Mouse (Mus musculus) gastrocnemius, postnatal 25 days (tissue): ENCODE data around the gene Arhgap32. TPM values are rescaled to one million over a fixed set of nuclear protein-coding genes. Genes with fewer than 3 reads are reported as not detected.

Experiments used
- DNase-seq: peaks from one replicate; pipeline ENCODE4 v3.0.0; 2022
- total RNA-seq, 2 experiments: library from RNA; stranded (reverse); gene quantifications; 1 replicate in 1 of 2; 2 replicates in 1 of 2; pipeline ENCODE4 v1.2.3; 2021

The Arhgap32 gene
- total RNA-seq, 2 experiments from 2014 or later = 8.3 to 9.8 TPM

GRCm38 (mm10) chr9:32192295-32193073 lies 76.5 kb downstream of the Arhgap32 start:
- DNase-seq = no peak

GRCm38 (mm10) chr9:32204450-32204990 lies 88.6 kb downstream of the Arhgap32 start:
- DNase-seq = no peak

DNA sequence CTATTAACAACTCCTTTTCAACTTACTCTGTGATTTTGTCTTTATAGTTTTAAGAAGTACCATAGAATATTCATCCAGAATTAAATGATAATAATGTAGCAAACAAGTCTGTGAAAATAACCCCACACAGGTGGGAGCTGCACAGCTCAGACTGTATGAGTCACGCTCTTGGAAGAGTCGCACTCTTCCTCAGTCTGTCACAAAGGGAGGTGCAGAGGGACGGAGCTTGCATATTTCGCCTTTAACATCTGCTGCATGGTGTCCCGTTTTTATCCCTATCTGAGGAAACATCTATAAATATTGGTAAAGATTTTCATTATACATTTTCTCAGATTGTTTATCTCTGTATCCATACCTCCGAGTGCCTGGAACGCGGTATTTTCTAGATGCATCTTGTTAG lies 91.2 kb downstream of the Arhgap32 start:
- no peak for DNase-seq

DNA sequence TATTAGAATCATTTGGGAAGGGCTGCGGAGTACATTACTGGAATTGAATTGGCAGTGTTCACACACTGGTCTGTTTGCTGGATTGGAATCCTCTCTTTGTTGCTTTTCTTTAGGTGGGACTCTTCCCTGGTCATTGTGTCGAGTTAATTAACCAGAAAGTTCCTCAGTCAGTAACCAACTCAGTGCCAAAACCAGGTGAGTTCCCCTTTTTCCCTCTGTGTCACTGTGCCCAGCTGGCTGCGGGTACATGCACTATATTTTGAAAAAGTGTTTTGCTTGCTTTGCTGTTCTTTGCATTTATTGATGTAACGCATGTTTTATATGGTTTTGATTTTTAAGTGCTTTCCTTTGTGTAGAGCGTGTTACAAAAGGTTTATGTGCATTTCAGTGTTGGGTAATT lies 92.1 kb downstream of the Arhgap32 start:
- DNase-seq = no peak

GRCm38 (mm10) chr9:32216820-32217567 lies 101.1 kb downstream of the Arhgap32 start:
- no peak for DNase-seq

DNA sequence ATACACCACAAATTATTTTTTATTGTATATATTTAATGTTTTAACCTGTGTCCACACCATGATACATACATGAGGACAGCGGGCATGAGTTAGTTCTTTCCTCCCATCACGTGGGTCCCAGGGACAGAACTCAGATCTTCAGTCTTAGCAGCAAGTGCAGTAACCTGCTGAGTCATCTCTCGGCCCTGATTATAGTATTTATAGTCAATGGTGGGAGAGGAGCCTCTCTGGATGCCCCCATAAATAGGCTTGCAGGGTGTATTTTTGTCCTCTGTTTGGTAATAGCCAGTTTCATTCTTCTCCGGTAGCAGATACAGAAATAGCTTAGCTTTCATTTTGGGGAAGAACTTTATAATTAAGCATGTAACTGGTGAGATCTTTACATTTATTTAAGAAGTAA lies 103.5 kb downstream of the Arhgap32 start:
- no peak for DNase-seq

DNA sequence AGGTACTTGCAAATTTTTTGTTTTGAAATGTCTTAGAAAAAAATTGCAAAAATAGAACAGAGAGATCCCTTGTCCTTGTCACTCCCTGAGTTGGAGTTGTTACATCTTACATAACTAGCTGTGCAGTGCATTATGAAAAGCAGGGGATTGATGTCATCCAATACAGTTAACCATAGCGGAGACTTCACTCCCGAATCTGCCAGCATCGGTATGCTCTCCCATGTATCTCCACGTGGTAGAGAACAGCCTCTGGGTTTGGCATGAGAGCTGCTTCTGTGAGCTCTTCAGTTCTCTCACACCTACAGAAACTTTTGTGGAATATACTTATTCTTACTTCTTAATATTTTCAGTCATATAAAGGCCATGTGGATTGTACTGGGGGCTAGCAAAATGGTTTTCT lies 106.2 kb downstream of the Arhgap32 start:
- no peak for DNase-seq

DNA sequence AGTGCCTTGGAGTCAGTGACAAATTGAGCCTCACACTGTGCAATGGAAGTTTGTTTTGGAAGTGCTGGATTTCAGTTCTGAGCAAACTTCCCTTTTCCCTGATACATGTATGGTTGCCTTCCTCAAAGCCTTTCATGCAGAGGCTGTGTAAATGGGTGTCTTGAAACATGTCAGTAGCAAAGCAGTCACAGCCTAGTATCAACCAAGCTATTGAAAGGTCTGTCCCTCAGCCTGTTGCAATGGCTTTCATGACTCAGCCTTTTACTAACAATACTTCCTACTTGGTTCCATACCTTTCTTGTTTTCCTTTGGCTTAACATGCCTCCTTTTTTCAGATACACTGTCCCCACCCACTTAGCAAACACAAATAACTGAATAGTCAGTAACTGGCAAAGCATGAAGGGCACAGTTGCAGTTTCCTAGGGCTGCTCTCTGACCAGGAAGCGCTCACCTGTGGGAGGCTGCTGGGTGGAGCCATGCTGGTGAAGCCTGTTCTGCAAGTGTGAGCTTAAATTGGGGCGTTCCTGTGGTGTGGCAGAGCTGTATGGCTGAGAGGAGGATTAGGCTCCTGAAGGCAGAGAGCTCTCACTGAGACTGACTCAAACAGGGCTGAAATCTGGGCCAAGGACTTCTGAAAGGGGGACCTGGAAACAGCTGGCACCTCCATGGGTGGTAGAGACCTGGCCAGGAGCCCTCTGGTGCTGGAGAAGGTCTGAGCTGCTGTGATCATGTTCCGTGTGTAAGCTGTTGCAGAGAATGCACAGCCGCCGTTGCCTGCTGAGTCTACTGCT lies 108.0 kb downstream of the Arhgap32 start:
- no peak for DNase-seq

GRCm38 (mm10) chr9:32224937-32225336 lies 109.0 kb downstream of the Arhgap32 start:
- no peak for DNase-seq

DNA sequence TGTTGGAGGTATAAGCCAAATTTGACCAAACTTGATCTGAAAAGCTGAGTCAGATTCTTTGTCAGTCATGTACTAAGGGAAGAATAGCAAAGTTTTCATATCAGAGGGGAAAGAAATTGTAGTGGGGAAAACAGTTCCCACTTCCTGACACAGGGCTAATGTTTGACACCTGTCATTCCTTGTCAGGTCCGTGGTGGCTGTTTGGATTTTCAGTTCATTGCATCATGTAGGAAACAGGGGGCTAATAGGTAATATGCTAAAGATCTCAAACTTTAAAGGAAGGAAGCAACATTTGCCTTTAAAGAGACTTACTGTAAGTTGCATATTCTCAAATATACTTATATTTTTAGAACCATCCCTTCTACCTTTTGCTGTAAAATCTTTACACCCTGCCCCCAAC lies 109.6 kb downstream of the Arhgap32 start:
- no peak for DNase-seq

- DNase-seq = no peak
Observed at GRCm38 (mm10) chr9:32227034-32227433, 111.1 kb downstream of the Arhgap32 start.

DNA sequence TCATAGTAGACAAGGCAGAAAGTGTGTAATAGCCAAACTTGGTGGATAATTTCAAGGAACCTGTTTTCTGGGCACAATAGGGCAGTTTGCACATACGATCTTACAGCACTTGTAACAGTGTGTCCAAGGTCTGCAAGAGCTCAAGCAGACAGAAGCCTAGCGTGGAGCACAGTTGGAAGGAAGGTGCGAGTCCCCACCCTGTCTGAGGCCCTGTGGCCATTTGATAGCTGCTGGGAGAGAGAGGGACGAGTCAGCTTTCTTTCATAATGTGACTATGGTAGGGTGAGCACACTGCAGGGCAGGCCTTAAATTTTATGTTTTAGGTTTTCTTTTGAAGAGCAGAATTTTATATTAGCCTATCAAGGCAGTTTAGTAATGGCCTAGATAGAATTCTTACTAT lies 117.7 kb downstream of the Arhgap32 start:
- DNase-seq = no peak

GRCm38 (mm10) chr9:32234767-32235489 lies 119.0 kb downstream of the Arhgap32 start:
- DNase-seq = no peak

DNA sequence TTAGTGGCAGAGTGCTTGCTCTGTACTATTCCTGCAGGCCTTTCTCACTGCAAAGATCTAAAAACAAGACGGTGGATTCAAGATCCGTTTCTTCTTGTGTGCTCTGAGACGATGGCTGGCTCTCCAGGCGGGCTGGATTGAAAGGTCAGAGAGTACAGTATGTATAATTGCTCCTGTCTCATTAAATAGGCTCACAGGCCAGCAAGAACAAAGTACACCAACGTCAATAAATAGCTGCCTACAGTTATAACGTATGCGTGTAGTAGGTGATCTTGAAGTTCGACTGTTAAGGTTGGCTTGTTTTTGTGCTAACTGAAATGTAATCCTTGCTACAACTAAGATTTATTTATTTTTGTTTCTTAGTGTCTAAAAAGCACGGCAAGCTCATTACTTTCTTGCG lies 123.0 kb downstream of the Arhgap32 start:
- DNase-seq = no peak

GRCm38 (mm10) chr9:32239427-32239826 lies 123.5 kb downstream of the Arhgap32 start:
- no peak for DNase-seq

GRCm38 (mm10) chr9:32240449-32240848 lies 124.5 kb downstream of the Arhgap32 start:
- DNase-seq = no peak

DNA sequence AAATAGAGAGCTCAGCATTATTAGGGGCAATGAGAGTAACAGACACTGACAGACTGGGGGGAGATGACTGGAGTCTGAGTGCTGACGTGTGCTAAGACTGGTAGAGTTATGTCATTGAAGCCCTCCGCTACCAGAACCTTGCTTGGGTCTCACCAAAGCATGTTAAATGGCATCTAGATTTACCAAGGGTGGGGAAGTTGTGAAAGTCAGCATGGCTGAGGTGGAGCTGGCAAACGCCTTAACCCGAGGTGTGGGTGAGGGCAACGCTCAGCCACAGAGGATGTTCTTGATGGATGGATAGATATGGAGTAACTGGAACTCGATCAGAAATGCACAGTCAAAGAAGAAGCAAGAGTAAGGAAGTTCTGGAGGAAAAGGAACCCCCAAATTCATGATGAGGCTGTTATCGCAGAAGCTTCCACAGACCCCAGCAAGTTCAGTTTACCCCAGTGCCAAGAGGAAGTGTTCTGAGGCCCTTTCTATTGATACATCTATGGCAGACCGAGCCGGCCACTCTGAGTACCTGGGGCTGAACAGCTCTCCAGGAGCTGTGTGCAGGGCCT lies 125.8 kb downstream of the Arhgap32 start:
- DNase-seq = no peak

DNA sequence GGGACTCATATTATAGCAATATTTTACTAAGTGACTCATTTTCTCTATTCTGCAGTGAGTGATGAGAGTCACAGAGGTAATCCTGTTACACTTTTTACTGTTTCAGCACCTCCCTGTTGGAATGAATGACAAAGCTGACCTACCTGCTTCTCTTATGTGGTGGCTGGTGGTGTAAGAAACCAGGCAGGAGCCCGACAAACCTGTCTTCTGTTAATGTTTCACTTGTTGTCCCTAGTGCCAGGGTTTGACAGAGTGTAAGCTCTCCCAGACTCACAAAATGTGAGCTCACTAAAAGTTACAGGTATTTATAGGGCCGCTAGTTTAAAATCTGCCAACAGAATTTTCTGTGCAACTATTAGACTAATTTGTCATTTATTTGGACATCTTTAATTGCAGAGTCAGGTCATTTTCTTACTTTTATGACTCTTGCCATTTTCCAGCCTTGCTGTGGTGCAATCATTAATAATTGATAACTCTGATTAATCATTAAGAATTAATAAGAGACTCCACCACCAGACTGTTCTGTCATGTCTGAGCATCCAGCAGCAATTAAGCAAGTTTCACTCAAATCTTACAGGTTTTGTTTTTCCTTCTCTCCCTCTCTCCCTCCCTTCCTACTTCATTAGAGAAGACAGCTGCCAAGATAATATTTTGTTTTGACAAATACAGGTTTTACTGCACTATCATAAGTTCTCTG lies 127.1 kb downstream of the Arhgap32 start:
- DNase-seq = no peak

DNA sequence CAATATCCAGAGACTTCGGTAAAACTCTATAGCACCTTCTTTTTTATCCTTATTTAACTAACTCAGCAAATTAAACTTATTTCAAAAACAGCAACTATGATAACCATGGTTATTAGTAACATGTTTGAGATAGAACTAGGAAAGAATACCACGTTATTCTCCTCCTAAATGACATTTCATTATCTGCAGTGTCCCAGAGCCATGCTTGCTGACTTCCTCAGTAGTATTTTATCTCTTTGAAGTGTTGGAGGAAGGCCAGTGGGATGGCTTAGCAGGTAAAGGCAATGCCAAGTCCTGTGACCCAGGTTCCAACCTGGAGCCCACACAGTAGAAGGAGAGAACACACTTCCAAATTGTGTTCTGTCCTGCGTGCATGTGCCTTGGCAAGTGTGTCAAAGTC lies 129.3 kb downstream of the Arhgap32 start:
- no peak for DNase-seq

DNA sequence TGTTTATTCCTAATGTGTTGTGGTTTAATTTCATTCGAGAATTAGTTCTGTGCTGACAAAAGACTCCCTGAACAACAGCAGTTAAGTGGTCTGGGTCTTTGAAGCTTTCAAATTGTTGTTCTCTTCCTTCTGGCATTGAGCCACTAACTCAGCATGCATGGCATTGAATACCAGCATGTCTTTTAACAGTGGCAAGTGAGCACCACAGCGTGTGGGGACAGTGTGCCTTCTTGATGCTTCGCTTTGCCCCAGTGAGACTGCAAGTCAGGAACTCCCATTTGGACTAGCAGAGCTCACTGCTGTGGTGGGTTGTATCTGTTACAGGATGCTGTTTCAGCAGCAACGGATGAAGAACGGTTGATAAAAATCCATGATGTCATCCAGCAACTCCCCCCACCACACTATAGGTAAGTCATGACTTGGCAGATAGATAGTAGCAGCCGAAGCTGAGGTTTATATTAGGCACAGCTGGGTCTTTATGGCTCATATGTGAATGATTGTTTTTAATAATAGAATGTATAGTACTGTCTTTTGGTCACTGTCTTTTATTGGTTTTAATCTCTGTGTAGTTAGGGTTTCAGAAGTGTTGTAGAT lies 130.3 kb downstream of the Arhgap32 start:
- DNase-seq = no peak
